Mouse (Mus musculus) left cerebral cortex, adult 18-20 months (tissue): ENCODE measurements around the gene Nek7. TPM values are rescaled to one million over a fixed set of nuclear protein-coding genes. Genes with fewer than 3 reads are reported as not detected.

Experiments used
- DNase-seq, 2 experiments: peaks; one replicate each; pipeline ENCODE4 v3.0.0; 2021 to 2022; ENCODE audit warnings: low spot score in 2 of 2, mixed read lengths in 1 of 2
- total RNA-seq, 2 experiments: library from RNA; stranded (reverse); gene quantifications; 2 replicates each; pipeline ENCODE4 v1.2.3; 2021

The Nek7 gene
- total RNA-seq, 2 experiments from 2014 or later, result 35.6 to 37.0 TPM

DNA sequence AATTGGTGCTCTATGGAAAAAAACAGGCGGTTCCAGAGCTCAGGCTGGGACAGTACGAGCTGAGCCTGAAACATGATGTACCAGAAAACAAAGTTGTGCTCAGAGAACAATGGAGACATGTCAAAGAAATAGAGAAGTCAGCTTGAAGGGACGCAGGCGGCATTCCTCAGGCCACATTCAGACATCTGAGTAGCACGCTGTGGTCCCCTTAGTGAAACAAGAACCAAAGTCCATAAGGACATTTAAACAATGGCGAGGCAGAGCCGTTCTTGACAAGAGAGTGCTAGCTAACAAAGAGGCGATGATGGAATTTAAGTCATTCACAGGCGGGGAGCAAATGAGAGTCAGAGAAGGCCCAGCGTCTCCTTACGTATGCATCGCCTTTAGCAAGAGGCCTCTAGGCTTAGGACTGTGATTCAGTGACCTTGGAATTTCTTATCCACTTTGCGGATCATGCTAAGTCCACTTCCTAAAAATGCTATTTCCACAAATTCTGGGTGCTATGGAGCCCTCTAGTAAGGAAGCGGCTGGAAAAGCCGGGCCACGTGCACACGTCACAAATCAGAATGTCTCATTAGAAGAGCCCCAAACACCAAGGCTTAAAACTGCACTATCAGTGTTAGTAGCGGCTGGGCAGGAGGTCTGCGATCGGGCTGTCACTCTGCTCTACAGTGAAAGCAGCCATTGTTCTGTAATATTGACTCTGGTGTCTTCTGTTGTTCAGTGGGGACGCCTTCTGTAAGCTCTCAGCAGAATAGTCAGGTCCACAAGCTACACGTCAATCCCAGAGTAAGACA, 48.2 kb downstream of the Nek7 start:
- no peak for DNase-seq

DNA sequence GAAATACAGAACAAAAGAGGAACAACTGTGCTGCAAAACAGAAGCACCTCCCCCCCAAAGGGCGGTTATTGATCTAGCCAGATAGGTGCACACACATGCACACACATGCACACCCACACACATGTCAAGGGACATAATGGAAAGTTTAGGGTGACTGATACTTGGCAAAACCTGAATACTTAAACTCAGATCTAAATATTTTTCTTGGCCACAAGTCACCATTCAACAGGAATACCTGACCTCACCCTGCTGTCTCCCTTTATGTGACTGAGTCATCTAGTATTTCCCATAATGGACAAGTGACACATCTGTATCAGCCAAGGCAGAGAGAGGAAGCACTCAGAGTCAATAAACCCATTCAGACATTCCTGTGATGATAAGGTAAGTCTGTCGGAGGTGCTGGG, 48.9 kb downstream of the Nek7 start:
- DNase-seq, result no peak

GRCm38 (mm10) chr1:138568434-138569232, 51.3 kb downstream of the Nek7 start:
- no peak for DNase-seq

DNA sequence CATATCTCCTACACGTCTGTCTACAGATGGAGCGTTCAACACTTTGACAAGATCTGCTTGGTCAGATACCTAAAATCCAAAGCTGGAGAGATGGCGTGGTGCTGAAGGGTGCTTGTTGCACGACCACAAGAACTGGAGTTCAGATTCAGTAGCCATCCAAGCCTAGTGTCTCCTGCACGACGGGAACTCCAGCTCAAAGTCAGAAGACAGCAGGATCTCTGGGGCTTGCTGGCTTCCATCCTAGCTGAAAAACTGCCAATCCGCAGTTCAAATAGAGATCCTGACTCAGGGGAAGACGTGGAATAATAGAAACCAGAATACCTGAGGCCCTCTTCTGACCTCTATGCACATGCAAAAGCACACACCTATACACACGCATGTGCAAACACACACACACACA, 52.0 kb downstream of the Nek7 start:
- no peak for DNase-seq

- no peak for DNase-seq
Measured at GRCm38 (mm10) chr1:138564677-138565076, 55.3 kb downstream of the Nek7 start.

DNA sequence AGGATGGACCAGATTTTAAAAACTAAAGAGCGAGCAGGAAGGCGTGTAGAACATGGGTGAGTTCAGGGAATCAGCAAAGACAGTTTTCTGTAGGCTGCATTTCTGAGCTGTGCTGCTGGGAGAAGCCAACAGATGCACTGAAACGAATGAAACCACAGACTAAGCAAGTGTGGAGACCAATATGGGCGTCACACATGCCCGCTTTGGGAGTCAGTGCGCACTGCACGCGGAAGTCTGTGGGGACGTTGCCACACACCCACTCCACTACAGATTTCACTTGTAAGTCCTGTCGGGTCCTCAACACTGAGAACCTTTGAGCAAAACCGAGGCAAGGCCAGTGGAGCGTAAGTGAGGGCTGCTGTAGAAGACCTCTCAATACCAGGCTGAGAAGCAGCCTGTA, 59.2 kb downstream of the Nek7 start:
- peak in 1 of 2 experiments; percentile 11 for DNase-seq

DNA sequence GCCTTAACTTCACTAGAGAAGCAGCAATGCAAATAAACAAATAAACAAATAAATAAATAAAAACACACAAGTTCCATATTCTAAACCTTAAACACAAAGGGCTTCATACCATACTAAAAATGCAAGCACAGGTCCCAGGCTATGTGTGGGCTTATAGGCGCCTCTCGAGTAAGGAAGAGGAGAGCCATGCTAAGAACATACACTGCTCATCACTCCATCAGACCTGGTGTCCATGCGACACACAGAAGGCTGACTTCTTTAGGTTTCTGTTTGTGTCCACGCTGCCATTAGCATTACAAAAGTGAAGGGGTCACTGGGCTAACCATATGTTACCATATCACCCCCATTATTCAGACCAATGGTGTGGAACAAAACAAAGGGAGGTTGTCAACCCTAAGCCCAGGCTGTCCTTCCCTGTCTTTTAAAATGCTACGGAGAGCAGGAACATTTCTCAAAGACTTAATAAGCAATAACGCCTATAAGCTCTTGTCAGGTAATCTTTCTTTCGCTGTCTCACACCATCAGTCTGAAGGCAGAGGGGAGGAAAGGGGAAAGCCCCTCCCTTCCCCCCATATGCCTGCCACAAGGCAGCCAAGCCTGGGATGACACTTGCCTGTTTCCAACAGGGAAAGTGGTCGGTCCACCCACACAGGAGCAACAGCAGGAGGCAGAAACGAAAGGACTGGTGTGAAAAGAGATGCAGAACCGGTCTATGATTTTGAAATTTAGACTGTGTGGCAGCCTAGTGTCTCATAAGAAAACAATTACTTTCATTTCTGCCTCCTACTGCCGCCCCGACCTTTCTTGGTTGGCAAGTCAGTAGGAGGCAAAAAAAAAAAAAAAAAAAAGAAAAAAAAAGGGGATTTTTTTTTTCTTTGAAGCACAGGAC, 60.5 kb downstream of the Nek7 start:
- no peak for DNase-seq

GRCm38 (mm10) chr1:138558342-138558741, 61.6 kb downstream of the Nek7 start:
- DNase-seq, result no peak

DNA sequence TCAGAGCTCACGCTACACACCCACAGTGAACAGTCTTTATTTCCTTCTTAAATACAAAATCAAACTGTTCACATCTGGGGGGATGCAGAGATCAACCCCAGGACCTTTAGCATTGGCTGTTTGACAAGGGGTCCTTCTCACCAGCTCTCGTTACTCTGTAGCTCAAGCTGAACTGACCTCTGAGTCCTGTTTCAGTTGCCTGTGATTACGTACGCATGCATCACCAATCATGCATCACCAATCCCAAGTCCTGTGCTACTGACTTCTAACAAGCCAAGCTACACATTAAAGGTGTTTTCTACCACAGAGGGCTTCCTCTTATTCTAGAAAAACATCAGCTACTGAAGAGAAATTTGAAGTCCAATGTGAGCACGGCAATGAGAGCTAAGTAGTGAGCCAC, 65.0 kb downstream of the Nek7 start:
- no peak for DNase-seq

DNA sequence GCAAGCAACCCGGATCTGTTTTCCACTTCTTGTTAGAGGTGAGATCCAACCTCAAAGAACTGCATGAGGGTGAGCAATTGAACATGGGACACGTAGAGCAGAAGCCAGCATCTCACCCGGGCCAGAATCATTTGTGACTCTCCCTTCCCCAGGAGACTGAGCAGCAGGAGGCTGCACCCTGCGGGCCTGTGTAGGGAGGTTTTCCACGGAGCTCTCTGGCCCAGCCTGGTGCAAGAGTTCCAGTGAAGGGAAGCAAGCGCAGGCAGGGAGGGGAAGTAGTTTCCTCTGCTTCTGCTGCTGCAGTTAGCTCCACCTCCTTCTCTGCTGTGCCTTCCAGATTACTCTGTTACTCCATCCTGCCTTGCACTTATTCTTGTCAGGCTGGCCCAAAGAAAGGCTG, 69.8 kb downstream of the Nek7 start:
- DNase-seq, result no peak

DNA sequence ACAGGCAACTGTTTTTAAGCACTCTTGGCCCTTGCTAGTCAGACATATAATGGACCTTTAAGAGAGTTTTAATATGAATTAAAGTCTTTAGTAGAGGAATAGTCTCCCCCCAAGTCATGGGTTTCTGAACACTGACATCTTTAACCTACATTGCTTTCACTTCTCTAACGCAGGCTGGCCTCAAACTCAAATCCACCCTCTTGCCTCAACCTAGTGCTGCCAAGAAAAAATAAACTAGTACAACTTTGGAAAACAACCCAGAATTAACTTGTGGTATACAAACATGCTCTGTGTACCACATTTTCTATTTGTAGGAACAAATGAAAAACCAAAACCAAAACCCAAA, 77.8 kb downstream of the Nek7 start:
- DNase-seq, result no peak

GRCm38 (mm10) chr1:138541495-138542169, 78.3 kb downstream of the Nek7 start:
- DNase-seq, result no peak

GRCm38 (mm10) chr1:138539713-138540112, 80.2 kb downstream of the Nek7 start:
- DNase-seq, result no peak

GRCm38 (mm10) chr1:138538217-138538616, 81.7 kb downstream of the Nek7 start:
- no peak for DNase-seq

DNA sequence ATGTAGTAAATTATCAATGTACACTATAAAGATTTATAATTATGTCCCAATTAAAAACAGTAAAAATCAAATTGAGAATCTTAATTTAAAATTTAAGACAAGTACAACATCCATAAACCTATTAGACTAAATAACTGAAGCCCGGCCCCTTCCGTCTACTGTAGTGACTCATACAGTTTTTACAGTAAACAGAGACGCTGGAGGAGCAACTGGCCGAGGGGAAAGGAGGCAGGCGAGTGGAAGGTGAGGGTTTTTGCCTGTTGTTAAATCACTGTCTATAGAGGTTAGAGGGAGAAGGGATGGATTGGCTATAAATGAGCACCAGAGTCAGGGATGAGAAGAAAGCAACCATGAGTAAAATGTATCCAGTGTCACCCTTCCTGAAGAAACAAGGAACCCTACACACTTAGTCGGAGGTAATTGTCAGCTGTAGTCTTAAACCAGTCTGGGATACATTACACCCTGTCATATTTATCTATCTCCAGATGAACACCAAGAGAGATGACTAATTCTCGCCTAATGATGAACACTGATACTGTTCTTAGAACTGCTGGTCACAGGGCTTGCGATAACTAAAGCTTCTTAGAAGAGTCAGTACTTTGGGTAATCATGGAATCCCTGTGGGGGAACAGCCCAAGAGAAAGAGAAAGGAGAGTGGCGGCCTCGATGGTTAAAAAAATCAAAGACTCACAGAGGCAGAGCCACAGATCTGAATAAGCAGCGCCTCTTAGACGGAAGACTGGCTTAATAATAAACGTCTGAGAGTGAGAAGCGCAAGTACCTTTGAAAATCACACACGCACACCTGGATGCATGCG, 84.0 kb downstream of the Nek7 start:
- DNase-seq, result no peak

DNA sequence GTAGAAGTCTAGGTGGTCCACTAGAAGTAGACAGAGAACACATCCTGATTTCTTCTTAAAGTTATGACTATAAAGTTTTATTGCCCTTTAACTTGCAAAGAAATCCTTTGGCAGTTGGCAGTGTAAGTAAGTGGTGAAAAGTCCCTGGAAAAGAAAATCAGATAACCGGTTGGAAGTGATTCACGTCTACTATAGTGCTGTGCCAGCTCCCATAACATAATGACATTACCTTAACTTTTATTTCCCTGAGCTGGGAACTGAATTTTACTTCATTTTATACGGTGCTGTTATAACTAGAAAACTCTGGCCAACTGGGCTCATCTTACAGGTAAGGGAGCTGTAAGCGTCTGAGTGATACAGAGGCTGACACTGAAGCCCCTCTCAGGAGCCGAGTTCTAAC, 89.3 kb downstream of the Nek7 start:
- no peak for DNase-seq

DNA sequence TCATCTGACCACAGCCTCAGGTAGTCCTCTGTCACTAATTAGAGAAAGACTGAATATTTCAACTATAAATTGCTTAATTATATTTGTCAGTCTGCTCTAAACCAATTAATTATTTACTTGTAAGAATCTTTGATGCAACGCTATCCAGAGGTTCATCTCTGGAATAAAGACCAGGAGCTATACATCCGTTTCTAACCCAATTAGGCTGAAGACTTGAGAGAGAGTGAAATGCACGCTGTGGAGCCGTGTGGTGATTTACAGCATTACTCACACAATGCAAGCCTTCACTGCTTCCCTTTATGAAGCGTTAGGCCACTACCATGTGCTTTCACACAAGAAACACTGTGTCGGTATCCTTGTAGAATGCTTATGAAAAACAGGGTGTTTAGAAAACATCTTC, 96.0 kb downstream of the Nek7 start:
- no peak for DNase-seq

GRCm38 (mm10) chr1:138518235-138518634, 101.7 kb downstream of the Nek7 start:
- no peak for DNase-seq

DNA sequence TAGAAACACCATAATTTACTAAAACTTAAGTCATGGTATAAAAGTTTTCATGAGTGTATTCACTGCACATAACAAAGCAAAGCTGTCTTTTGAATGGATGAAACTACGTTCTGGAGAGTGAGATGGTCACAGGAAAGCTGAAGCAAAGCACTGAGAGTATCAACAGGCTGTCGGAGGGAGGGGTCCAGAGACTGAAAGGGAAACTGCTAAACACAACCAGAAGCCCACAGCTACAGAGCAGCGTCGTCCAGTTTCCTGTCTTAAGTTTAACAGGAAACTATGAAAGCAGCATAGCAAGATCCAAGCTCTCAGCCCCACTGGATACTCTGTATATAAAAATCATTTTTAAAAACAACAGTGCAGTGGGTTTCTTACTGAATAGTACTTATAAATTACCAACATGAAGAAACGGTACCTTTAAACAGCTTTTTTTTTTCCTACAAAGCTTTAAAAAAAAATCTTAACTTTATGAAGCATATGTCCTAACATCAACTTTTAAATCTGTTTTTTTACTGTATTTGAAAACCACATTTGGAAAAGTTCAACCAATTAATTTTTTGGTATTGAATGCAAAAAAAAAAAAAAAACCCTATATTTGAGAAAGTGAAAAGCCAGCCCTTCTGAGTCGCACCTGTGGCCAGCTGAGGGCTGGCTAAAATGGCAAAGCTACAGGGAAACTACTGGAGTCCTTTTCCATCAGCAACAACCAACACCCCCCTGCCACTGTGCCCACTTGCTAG, 102.4 kb downstream of the Nek7 start:
- no peak for DNase-seq

- no peak for DNase-seq
Measured at GRCm38 (mm10) chr1:138516946-138517345, 103.0 kb downstream of the Nek7 start.
